Mouse (Mus musculus) embryonic facial prominence, embryonic 10.5 days (tissue): ENCODE results near the gene Numbl. TPM values are rescaled to one million over a fixed set of nuclear protein-coding genes. Genes with fewer than 3 reads are reported as not detected.

Source experiments
- DNase-seq: peaks from one replicate; pipeline ENCODE4 v3.0.0-alpha.2; 2017; ENCODE audit warnings: low spot score
- H3K27ac ChIP-seq: fragments of 300-500 bp; sonication (generic); replicated peaks from 2 replicates; pipeline ENCODE4 v1.5.1; 2016; ENCODE audit warnings: mild to moderate bottlenecking
- H3K27me3 ChIP-seq: fragments of 300-500 bp; sonication (generic); replicated peaks from 2 replicates; pipeline ENCODE4 v1.6.1; 2016; ENCODE audit warnings: low read depth, mild to moderate bottlenecking; ENCODE audit not compliant: poor library complexity, severe bottlenecking
- H3K36me3 ChIP-seq: fragments of 300-500 bp; sonication (generic); replicated peaks from 2 replicates; pipeline ENCODE4 v1.6.1; 2016; ENCODE audit warnings: mild to moderate bottlenecking, moderate library complexity
- H3K4me1 ChIP-seq: fragments of 300-500 bp; sonication (generic); 2 replicates; pipeline ENCODE4 v1.6.1; 2016
- H3K4me3 ChIP-seq: fragments of 300-500 bp; sonication (generic); 2 replicates; pipeline ENCODE4 v1.5.1; 2016; ENCODE audit warnings: mild to moderate bottlenecking, moderate library complexity
- H3K9me3 ChIP-seq: fragments of 300-500 bp; sonication (generic); 2 replicates; pipeline ENCODE4 v1.6.1; 2016; ENCODE audit warnings: mild to moderate bottlenecking
- WGBS: fragments of 180-500 bp; shearing (Covaris S2); methylation state at CpG from one replicate; pipeline ENCODE4 v1.1.7; 2016; 5-methylcytosine and 5-hydroxymethylcytosine counted together
- polyA plus RNA-seq: library from polyadenylated mRNA; unstranded; fragments of >200 nt; fragmentation: Nextera tagmentation; extraction: Ambion mirVana; gene quantifications from 2 replicates; pipeline ENCODE4 v1.2.1, GENCODE M21; 2016

The Numbl gene
- 14.8 and 15.0 TPM in 2 replicates for polyA plus RNA-seq

DNA sequence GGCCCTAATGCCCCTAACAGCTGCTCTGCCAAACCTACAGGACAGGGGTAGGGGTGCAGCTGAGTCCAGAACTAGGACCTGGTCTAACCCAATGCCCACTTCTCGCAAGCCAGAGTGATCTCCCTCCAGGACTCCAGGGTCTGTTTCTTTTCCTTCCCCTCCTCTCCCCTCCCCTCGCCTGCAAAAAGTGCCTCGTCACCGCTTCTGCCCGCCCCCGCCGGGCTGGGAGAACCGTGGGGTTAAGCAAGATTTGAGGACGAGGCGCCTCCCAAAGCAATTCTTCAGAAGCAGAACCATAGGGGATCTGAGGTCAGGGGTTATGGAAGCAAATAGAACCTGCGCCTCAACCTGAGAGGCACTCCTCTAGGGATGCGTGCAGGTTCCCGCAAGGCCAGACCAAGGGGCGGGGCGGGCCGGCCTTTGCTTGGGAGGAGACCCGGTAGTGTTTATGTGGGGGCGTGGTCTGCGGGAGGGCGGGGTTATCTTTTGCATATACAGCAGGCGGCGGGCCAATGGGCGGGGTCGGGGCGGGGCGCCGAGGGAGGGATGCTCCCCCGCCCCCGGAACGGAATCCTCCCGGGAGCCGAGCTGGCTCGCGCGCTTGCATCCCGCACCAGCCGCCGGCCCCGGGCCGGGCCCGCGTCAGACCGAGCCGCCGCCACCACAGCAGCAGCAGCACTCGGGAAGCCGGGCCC lies at the start of gene Numbl:
TSS of gene Numbl (plus strand) at position 229 of the 695 bp plus-strand sequence.
- H3K4me1 ChIP-seq: peaks cover 52% of the 10 kb centered on the region
- peak; percentile 99 for DNase-seq
- no peaks in the 10 kb centered on the region for H3K9me3 ChIP-seq
- WGBS: under 1% methylated on average over 45 of the region's 47 CpGs
- H3K4me3 ChIP-seq: peak within 1 kb of the TSS; percentile 92
- H3K36me3 ChIP-seq: peaks cover 24% of the 10 kb centered on the region
- peaks cover 9% of the 10 kb centered on the region for H3K27me3 ChIP-seq
- H3K27ac ChIP-seq: peak within 1 kb of the TSS; percentile 91

DNA sequence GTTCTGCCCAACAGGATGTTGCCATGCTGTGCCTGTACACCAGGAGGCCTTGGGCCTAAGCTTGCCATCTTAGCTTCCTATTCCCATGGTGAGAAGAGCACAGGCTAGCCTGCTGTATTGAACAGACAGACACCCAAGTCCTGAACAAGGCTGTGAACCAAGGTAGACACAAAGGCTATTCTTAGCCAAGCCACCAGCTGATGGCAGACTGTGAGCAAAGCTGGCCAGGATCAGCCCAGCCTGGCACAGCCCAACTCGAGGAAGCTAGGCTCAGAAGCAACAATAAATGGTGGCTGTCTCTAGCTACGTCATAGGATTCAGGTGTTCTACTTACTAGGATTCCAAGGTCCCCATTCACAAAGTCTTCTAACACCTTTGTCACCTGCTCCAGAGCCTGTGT lies 45.6 kb upstream of the Numbl start:
- no peak for DNase-seq
- H3K9me3 ChIP-seq: no peaks in the 10 kb centered on the region
- no peaks in the 10 kb centered on the region for H3K27me3 ChIP-seq
- H3K4me3 ChIP-seq: no peak overlapping the region
- WGBS: 84% methylated on average over 2 of the region's 2 CpGs
- no peak overlapping the region for H3K27ac ChIP-seq
- H3K4me1 ChIP-seq: no peaks in the 10 kb centered on the region
- peaks cover 90% of the 10 kb centered on the region for H3K36me3 ChIP-seq

DNA sequence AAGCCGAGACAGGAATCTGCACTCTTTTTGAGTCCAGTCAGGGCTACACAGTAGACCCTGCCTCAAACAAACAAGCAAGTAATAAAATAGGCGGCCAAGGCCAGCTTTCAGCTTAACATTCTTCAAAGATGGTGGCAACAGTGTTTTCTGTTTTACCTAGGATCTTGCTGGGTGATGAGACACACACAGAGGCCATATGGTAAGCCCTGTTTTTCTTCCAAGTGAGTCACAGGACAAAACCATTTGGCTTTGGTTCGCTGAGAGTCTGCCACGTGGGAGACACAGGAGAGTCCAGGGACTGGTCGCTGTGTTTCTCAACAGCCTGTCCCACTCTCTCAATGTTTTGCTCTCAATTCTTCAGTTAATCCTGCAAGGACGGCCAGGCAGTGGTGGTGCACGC lies 39.6 kb upstream of the Numbl start:
- Histone ChIP-seq H3K27ac (no peak overlapping the region), H3K27me3 (no peaks in the 10 kb centered on the region), H3K9me3 (no peaks in the 10 kb centered on the region), H3K36me3 (peaks cover 66% of the 10 kb centered on the region), H3K4me3 (no peak overlapping the region), H3K4me1 (peaks cover 6% of the 10 kb centered on the region)
- 85% methylated on average over 7 of the region's 7 CpGs for WGBS
- no peak for DNase-seq

DNA sequence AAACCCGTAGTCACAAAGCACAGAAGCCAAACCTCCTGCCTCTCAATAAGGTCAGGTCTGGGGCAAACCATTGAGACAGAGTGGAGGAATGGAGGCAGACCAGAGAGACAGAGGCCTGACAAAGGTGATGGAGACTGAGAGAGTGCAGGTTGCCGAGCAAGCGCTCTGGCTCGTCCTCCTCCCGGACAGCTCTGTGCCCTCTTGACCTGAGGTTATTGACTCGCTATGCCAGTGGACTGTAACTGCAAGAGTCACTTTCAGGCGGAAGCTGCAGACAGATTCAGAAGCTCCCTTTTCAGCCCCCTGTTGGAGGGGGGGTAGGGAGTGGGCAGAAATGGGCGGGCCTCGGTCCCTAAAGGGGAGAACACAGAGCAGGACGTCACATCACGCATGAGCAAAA lies 38.3 kb upstream of the Numbl start:
- Histone ChIP-seq H3K4me1 (peaks cover 19% of the 10 kb centered on the region), H3K4me3 (no peak overlapping the region), H3K27ac (no peak overlapping the region), H3K9me3 (no peaks in the 10 kb centered on the region), H3K36me3 (peaks cover 61% of the 10 kb centered on the region), H3K27me3 (no peaks in the 10 kb centered on the region)
- WGBS: 79% methylated on average over 11 of the region's 11 CpGs
- no peak for DNase-seq

DNA sequence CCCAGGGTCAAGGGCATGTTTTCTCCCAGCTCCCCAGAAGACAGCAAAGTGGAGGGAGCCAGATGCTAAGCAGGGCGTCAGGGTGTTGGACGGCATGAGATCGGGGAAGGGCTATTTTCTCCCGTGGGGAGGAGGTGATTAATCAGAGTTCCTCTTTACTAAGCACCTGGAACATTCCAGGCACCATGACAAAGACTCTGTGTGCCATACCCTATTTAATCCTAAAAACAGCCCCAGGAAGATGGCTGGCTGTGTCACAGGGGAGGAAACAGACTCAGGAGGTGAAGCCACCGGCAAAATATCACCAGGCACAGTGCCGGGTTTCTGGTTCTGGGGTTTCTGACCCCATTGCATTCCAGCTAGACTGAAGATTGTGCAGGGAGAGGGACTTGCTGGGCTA lies 36.3 kb upstream of the Numbl start:
- Histone ChIP-seq H3K4me3 (no peak overlapping the region), H3K9me3 (no peaks in the 10 kb centered on the region), H3K36me3 (peaks cover 50% of the 10 kb centered on the region), H3K4me1 (peaks cover 39% of the 10 kb centered on the region), H3K27me3 (no peaks in the 10 kb centered on the region), H3K27ac (no peak overlapping the region)
- 84% methylated on average over 6 of the region's 6 CpGs for WGBS
- no peak for DNase-seq

DNA sequence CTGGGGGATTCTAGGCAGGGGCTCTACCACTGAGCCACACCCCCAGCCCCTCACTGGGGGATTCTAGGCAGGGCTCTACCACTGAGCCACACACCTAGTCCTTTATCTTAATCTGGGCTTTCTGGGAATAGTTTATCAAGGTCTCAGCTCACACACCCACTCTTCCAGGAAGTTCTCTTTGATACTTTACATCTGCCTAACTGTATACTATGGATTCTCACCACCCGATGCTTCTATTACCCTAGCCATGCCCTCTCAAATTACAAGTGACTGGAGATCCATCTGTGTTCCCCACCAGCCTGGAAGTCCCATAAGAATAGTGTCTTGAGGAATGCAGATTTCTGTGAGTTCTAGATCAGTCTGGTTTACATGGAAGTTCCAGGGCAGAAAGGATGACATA lies 35.7 kb upstream of the Numbl start:
- 89% methylated on average over 1 of the region's 1 CpGs for WGBS
- H3K27me3 ChIP-seq: no peaks in the 10 kb centered on the region
- peaks cover 45% of the 10 kb centered on the region for H3K4me1 ChIP-seq
- no peaks in the 10 kb centered on the region for H3K9me3 ChIP-seq
- no peak for DNase-seq
- H3K27ac ChIP-seq: no peak overlapping the region
- H3K36me3 ChIP-seq: peaks cover 46% of the 10 kb centered on the region
- no peak overlapping the region for H3K4me3 ChIP-seq

DNA sequence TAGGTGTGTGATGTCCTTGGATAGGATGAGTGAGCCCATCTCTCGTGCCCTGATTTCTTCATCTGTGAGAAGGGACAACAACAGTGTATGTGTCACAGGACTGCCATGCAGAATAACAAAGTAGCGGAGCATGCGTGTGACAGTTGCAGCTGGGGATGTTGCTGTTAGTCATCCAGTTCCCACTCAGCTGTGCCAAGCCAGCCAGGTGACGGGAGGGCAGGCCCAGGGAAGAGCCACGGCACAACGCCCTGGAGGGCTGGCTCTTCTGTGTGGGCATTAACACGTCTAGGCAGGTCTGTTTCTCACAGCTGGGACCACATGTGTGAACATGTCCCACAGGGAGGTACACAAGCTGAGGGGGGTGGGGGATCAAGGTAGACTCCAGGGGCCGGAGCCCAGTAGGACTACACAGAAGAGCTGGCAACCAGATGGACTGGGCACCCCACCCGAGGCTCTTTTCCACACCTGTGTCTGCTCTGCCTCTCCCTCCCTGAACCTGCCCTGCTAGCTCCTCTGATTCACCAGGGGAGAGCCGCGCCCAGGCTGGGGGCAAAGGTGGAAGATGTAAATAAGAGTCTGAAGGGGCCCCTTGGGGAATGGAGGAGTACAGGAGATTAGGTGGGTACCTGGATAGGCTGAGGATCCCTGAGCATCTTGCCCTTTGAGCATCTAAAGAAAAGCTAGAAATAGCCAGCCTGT lies 33.2 kb upstream of the Numbl start:
- peaks cover 26% of the 10 kb centered on the region for H3K36me3 ChIP-seq
- DNase-seq: peak; percentile 19
- 81% methylated on average over 11 of the region's 11 CpGs for WGBS
- H3K27me3 ChIP-seq: no peaks in the 10 kb centered on the region
- peaks cover 53% of the 10 kb centered on the region for H3K4me1 ChIP-seq
- H3K27ac ChIP-seq: peak overlapping the region; percentile 30
- H3K4me3 ChIP-seq: peak overlapping the region; percentile 69; the same call in 1 of the 2 replicates
- no peaks in the 10 kb centered on the region for H3K9me3 ChIP-seq

DNA sequence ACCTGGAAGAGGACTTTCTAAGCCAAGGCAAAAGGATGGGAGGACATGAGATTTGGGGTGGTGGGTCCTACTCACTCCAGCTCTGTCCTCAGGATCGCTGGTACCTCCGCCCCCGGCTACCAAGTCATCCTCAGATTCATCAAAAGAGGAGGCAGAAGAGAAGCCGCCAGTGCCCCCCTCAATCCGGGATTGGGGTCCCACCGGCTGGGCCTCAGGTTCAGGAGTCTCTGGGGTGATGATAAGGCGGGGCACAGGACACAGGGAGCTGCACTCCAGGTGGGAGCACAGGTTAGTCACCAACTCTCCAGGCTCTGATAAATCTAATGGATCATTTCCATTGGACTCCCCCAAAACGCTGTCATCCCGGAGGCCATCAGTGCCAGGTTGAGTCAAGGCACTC lies 31.0 kb upstream of the Numbl start:
- 37% methylated on average over 9 of the region's 9 CpGs for WGBS
- H3K27ac ChIP-seq: peak overlapping the region; percentile 91; the same call in 1 of the 2 replicates

DNA sequence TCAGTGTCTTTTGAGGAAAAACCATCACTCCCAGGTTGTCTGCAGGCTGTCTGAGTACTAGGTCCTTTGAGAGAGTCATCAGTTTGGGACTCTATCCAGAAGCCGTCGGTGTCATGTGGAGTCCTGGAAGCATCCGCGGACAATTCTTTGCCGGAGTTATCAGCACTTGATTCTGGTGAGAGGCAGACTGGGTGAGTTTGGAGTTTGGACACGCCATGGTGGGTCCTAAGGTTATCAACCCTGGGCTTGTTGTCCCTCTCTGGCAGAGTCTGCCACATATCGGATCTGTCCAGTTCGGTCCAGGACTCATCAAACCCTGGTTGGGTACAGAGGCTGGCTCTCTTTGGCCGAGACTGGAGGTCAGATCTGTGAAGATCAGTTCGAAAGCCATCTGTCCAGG lies 30.6 kb upstream of the Numbl start:
- no peaks in the 10 kb centered on the region for H3K27me3 ChIP-seq
- H3K36me3 ChIP-seq: peaks cover 16% of the 10 kb centered on the region
- peak overlapping the region; percentile 69 for H3K4me3 ChIP-seq
- WGBS: 9% methylated on average over 10 of the region's 10 CpGs
- H3K4me1 ChIP-seq: peaks cover 59% of the 10 kb centered on the region
- no peak for DNase-seq
- H3K9me3 ChIP-seq: no peaks in the 10 kb centered on the region
- peak overlapping the region; percentile 91 for H3K27ac ChIP-seq

More for the DNA sequence above, 31.0 kb upstream of the Numbl start:
- Histone ChIP-seq H3K9me3 (no peaks in the 10 kb centered on the region), H3K4me1 (peaks cover 56% of the 10 kb centered on the region), H3K4me3 (peak overlapping the region; percentile 69), H3K27me3 (no peaks in the 10 kb centered on the region), H3K36me3 (peaks cover 16% of the 10 kb centered on the region)
- no peak for DNase-seq

DNA sequence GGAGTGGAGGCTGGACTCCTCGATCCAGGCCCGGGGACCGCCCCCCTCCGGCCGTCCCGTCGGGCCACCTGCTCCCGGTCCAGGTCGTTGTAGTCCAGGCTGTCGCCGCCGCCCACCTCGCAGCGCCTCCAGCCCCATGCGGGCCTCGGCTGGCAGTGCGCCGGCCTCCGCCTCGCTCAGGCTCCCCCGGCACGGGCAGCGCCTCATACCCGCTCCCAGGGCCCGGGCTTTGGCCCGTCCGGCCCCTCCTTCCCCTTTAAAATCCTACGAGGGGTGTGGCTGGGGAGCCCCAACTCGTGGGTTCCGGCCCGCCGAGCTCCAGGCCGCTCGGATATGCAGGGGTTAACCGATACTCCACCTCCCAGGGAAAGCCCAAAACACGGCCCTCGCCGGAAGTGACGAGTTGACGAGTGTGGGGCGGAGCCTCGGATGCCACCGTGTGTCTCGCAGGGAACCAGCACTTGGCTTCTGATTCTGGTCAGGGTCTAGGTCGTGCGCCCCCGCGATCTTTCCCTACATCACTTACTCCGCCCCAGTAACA lies 29.9 kb upstream of the Numbl start, which contains the start of gene Itpkc:
TSS of gene Itpkc (minus strand) at position 381 of the 541 bp plus-strand sequence.
- peak within 1 kb of the TSS; percentile 91 for H3K27ac ChIP-seq
- peak; percentile 97 for DNase-seq
- no peaks in the 10 kb centered on the region for H3K27me3 ChIP-seq
- H3K36me3 ChIP-seq: peaks cover 10% of the 10 kb centered on the region
- H3K9me3 ChIP-seq: no peaks in the 10 kb centered on the region
- WGBS: under 1% methylated on average over 49 of the region's 49 CpGs
- peak within 1 kb of the TSS; percentile 69 for H3K4me3 ChIP-seq
- H3K4me1 ChIP-seq: peaks cover 58% of the 10 kb centered on the region

DNA sequence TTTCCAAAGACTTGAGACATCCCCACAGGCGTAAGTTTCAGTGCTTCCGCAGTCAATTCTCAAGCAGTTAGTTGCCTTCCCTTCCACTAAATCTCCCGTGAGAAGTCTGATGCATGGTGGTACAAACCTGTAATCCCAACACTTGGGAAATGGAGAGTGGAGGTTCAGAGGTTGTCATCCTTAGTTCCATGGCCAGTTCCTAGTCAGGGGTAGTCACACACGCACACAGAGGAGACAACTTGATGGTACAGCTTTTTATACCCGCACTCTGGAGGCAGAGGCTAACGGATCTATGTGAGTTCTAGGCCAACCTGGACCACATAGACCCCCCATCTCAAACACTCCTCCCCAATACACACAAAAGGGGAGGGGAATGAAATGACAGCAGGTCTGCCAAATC lies 29.4 kb upstream of the Numbl start:
- H3K9me3 ChIP-seq: no peaks in the 10 kb centered on the region
- peak overlapping the region; percentile 69 for H3K4me3 ChIP-seq
- no peaks in the 10 kb centered on the region for H3K27me3 ChIP-seq
- no peak for DNase-seq
- WGBS: 14% methylated on average over 6 of the region's 6 CpGs
- H3K4me1 ChIP-seq: peaks cover 58% of the 10 kb centered on the region
- peaks cover 10% of the 10 kb centered on the region for H3K36me3 ChIP-seq
- peak overlapping the region; percentile 91 for H3K27ac ChIP-seq

DNA sequence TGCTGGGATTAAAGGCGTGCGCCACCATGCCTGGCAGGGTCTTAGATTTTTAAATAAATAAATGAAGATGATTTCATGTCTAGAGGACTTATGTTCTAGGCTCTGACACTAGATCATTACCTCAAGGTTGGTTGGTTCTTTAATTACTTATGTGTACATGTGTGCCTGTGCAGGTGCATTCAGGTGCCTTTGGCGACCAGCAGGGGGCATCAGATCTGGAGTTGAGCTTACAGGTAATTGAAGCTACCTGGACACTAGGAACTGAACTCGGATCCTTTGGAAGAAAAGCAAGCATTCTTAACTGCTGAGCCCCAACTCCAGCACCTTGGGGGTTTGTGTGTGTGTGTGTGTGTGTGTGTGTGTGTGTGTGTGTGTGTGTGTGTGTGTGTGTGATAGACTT lies 27.5 kb upstream of the Numbl start:
- H3K27ac ChIP-seq: no peak overlapping the region
- peaks cover 1% of the 10 kb centered on the region; the same call in 1 of the 2 replicates for H3K36me3 ChIP-seq
- DNase-seq: no peak
- H3K9me3 ChIP-seq: no peaks in the 10 kb centered on the region
- peaks cover 43% of the 10 kb centered on the region for H3K4me1 ChIP-seq
- 77% methylated on average over 4 of the region's 4 CpGs for WGBS
- H3K27me3 ChIP-seq: no peaks in the 10 kb centered on the region
- no peak overlapping the region for H3K4me3 ChIP-seq
